Comparison of ENCODE assay signal across 7 mouse cellular contexts in the genomic region with DNA sequence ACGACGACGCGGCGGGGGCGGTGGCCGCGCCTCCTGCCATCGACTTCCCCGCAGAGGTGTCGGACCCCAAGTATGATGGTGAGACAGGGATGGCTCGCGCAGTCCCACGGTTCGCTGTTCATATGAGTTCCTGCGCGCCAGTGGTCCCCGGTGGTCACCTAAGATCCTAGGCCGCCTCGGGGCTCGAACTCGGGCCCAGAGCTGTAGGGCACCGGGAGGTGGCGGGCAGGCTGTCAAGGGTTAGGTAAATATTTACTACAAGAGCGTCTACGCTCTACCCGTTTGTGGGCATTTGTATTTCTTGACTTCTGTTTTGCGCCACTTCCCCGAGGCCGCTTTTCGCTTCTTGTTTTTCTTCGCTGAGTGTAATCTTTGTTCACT. TPM values are rescaled to one million over a fixed set of nuclear protein-coding genes. Genes with fewer than 3 reads are reported as not detected.
A peak's percentile ranks its signal among the peaks of the same experiment; 100 is the strongest.
DNase-seq lines count a peak whose midpoint lies in the region; ATAC-seq and TF ChIP-seq lines count a peak whose summit lies in the region.

No protein-coding gene starts in this region.

- DNase-seq in CH12.LX (ENCODE audit: extremely low read depth) (no peak), G1E (ENCODE audit: low spot score) (no peak)
- peak; percentile 31 for DNase-seq in limb, embryonic 14.5 days (ENCODE audit: low spot score)
- DNase-seq in ovary, adult 18-20 months (ENCODE audit: low spot score) = no peak
- no peak for DNase-seq in thymus, postnatal 10 days (ENCODE audit: low spot score in 2 of 2)

- TF ChIP-seq CTCF in CH12.LX (conservative IDR thresholded peaks at IDR 0.05 in 1 of 2, IDR thresholded peaks at IDR 0.05 in 1 of 2; ENCODE audit: low read depth in 2 of 2, low read length in 2 of 2) = no peak
- TF ChIP-seq CTCF in G1E (IDR thresholded peaks at IDR 0.05; ENCODE audit: low read depth, low read length) = no peak

- no peak for TF ChIP-seq POLR2A in CH12.LX (IDR thresholded peaks at IDR 0.05; ENCODE audit: low read depth, low read length)
- no peak for TF ChIP-seq POLR2A in limb, embryonic 14.5 days (IDR thresholded peaks at IDR 0.05; ENCODE audit: borderline replicate concordance, extremely low read depth, insufficient read depth, insufficient read length)
- no peak for TF ChIP-seq POLR2A in myocyte (IDR thresholded peaks at IDR 0.05; ENCODE audit: insufficient read length, low read depth)

- H3K27me3 ChIP-seq in CH12.LX (replicated peaks) (no peaks in the 10 kb centered on the region), G1E (ENCODE audit: insufficient read depth, low read length) (peaks cover 10% of the 10 kb centered on the region), myocyte (ENCODE audit: control insufficient read depth, insufficient read depth, insufficient read length) (no peaks in the 10 kb centered on the region)
- H3K27me3 ChIP-seq in forebrain, embryonic 16.5 days (replicated peaks; ENCODE audit: control insufficient read depth, insufficient read depth, low read length) = no peaks in the 10 kb centered on the region
- no peaks in the 10 kb centered on the region for H3K27me3 ChIP-seq in limb, embryonic 14.5 days (ENCODE audit: control insufficient read depth, insufficient read depth, low read length)

- H3K9ac ChIP-seq in CH12.LX (ENCODE audit: insufficient read depth, low read depth) = peak overlapping the region; percentile 45
- peak overlapping the region; percentile 81 for H3K9ac ChIP-seq in forebrain, embryonic 16.5 days (replicated peaks; ENCODE audit: low read depth, low read length)
- peak overlapping the region; percentile 67 for H3K9ac ChIP-seq in limb, embryonic 14.5 days (ENCODE audit: low read depth, low read length, severe bottlenecking)

- peaks cover 0 to 2% of the 10 kb centered on the region in 2 experiments for H3K36me3 ChIP-seq in CH12.LX (replicated peaks in 1 of 2; ENCODE audit: control insufficient read depth in 1 of 2, insufficient read depth in 1 of 2, low read length in 1 of 2)
- peaks cover 11% of the 10 kb centered on the region for H3K36me3 ChIP-seq in G1E (replicated peaks)
- H3K36me3 ChIP-seq in forebrain, embryonic 16.5 days (ENCODE audit: control insufficient read depth, insufficient read depth) = no peaks in the 10 kb centered on the region
- H3K36me3 ChIP-seq in limb, embryonic 14.5 days (ENCODE audit: control insufficient read depth, insufficient read depth, low read length) = no peaks in the 10 kb centered on the region
- H3K36me3 ChIP-seq in myocyte (ENCODE audit: control insufficient read depth, insufficient read depth) = no peaks in the 10 kb centered on the region

- peaks cover 25% of the 10 kb centered on the region for H3K79me2 ChIP-seq in CH12.LX (replicated peaks; ENCODE audit: control insufficient read depth, extremely low read depth, insufficient read depth, poor library complexity, severe bottlenecking)
- peaks cover 26% of the 10 kb centered on the region for H3K79me2 ChIP-seq in myocyte (ENCODE audit: control insufficient read depth, insufficient read depth)

- ATAC-seq in G1E (ENCODE audit: extremely low read depth, insufficient number of reproducible peaks, low FRiP score, poor library complexity, severe bottlenecking) = no peak
- peak; percentile 69 for ATAC-seq in forebrain, embryonic 16.5 days
- peak; percentile 53 for ATAC-seq in limb, embryonic 14.5 days (ENCODE audit: low FRiP score, low read depth)

- H3K27ac ChIP-seq in CH12.LX (ENCODE audit: insufficient read depth, low read depth) = peak overlapping the region; percentile 74
- peak overlapping the region; percentile 10; the same call in 1 of the 2 replicates for H3K27ac ChIP-seq in forebrain, embryonic 16.5 days (ENCODE audit: low read length)
- no peak overlapping the region for H3K27ac ChIP-seq in limb, embryonic 14.5 days (replicated peaks; ENCODE audit: low read depth, low read length)

- H3K9me3 ChIP-seq in CH12.LX (replicated peaks; ENCODE audit: low read length) = no peaks in the 10 kb centered on the region
- no peaks in the 10 kb centered on the region for H3K9me3 ChIP-seq in G1E (replicated peaks)
- no peaks in the 10 kb centered on the region for H3K9me3 ChIP-seq in forebrain, embryonic 16.5 days (ENCODE audit: control insufficient read depth, low read length)
- H3K9me3 ChIP-seq in limb, embryonic 14.5 days (ENCODE audit: control insufficient read depth, low read length) = no peaks in the 10 kb centered on the region

- H3K4me1 ChIP-seq in CH12.LX (ENCODE audit: control insufficient read depth in 1 of 2, insufficient read depth in 2 of 2) (peaks cover 0 to 12% of the 10 kb centered on the region in 2 experiments; a peak in 2 of 4 replicates), G1E (ENCODE audit: insufficient read depth, low read depth, low read length) (peaks cover 30% of the 10 kb centered on the region)
- H3K4me1 ChIP-seq in forebrain, embryonic 16.5 days (replicated peaks; ENCODE audit: control insufficient read depth, insufficient read depth, low read length) = peaks cover 10% of the 10 kb centered on the region
- peaks cover 10% of the 10 kb centered on the region for H3K4me1 ChIP-seq in limb, embryonic 14.5 days (ENCODE audit: control insufficient read depth, insufficient read depth, low read length)

- under 1% methylated on average over 32 of the region's 32 CpGs for WGBS in forebrain, embryonic 16.5 days
- WGBS in limb, embryonic 14.5 days = under 1% methylated on average over 32 of the region's 32 CpGs

- peak overlapping the region; percentile 89 to 96 (median 92) for H3K4me3 ChIP-seq in CH12.LX (replicated peaks in 1 of 3; ENCODE audit: low read depth in 2 of 3, low read length in 2 of 3, poor library complexity in 1 of 3)
- H3K4me3 ChIP-seq in G1E (ENCODE audit: low read depth, low read length) = peak overlapping the region; percentile 99
- H3K4me3 ChIP-seq in forebrain, embryonic 16.5 days (replicated peaks; ENCODE audit: low read length) = peak overlapping the region; percentile 94
- H3K4me3 ChIP-seq in limb, embryonic 14.5 days (replicated peaks; ENCODE audit: low read length) = peak overlapping the region; percentile 80
- peak overlapping the region; percentile 54 for H3K4me3 ChIP-seq in myocyte

- no peak for TF ChIP-seq EP300 in CH12.LX (IDR thresholded peaks at IDR 0.05; ENCODE audit: low read length)

- H3K4me2 ChIP-seq in CH12.LX (ENCODE audit: insufficient read depth, low read depth, poor library complexity, severe bottlenecking) (peak overlapping the region; percentile 92), myocyte (ENCODE audit: low read depth) (peak overlapping the region; percentile 85)
- H3K4me2 ChIP-seq in forebrain, embryonic 16.5 days (ENCODE audit: low read length) = peak overlapping the region; percentile 63
- peak overlapping the region; percentile 55 for H3K4me2 ChIP-seq in limb, embryonic 14.5 days (replicated peaks; ENCODE audit: low read depth, low read length, severe bottlenecking)

- in situ Hi-C loops in CH12.LX (cut with MboI; ENCODE audit: low pct_ligation_motif_present, low pct_unique_long_range_greater_than_20kb, low sequenced_read_pairs) = no loop called here

- peak overlapping the region; percentile 60 for H3ac ChIP-seq in myocyte (ENCODE audit: control insufficient read depth, insufficient read length)

- dilution Hi-C loops in CH12.LX (cut with MboI; ENCODE audit: extremely low pct_ligation_motif_present, extremely low pct_unique_long_range_greater_than_20kb, low sequenced_read_pairs) = no loop called here

- no peak for TF ChIP-seq RAD21 in CH12.LX (IDR thresholded peaks at IDR 0.05; ENCODE audit: low read depth, low read length)

TF ChIP-seq in CH12.LX, 34 proteins besides CTCF, POLR2A, EP300 and RAD21:
- no peak for TF ChIP-seq NELFE (IDR thresholded peaks at IDR 0.05; ENCODE audit: low read depth, low read length)
- TF ChIP-seq PAX5 (IDR thresholded peaks at IDR 0.05; ENCODE audit: low read length) = no peak
- TF ChIP-seq CHD1 (IDR thresholded peaks at IDR 0.05; ENCODE audit: low read depth, low read length) = no peak
- TF ChIP-seq GABPA (IDR thresholded peaks at IDR 0.05; ENCODE audit: insufficient replicate concordance, low read depth, low read length) = no peak

TF ChIP-seq in myocyte, 11 proteins besides CTCF, POLR2A, EP300 and RAD21:
- TF ChIP-seq MYOG (IDR thresholded peaks at IDR 0.05; ENCODE audit: control insufficient read depth in 1 of 3, insufficient read depth in 1 of 3, insufficient read length in 2 of 3, low read depth in 2 of 3) = no peak
- TF ChIP-seq TCF12 (IDR thresholded peaks at IDR 0.05; ENCODE audit: insufficient read depth, poor library complexity, severe bottlenecking) = no peak
- no peak for TF ChIP-seq MYOD1 (IDR thresholded peaks at IDR 0.05; ENCODE audit: control insufficient read depth in 1 of 3, insufficient read length in 2 of 3, low read depth in 2 of 3)
- TF ChIP-seq POLR2AphosphoS2 (IDR thresholded peaks at IDR 0.05; ENCODE audit: insufficient read length, low read depth) = no peak
- no peak for TF ChIP-seq CEBPB (IDR thresholded peaks at IDR 0.05; ENCODE audit: insufficient read depth, poor library complexity, severe bottlenecking)
- no peak for TF ChIP-seq E2F4 (IDR thresholded peaks at IDR 0.05; ENCODE audit: insufficient read depth)
- TF ChIP-seq TCF3 (IDR thresholded peaks at IDR 0.05; ENCODE audit: insufficient read length, low read depth) = no peak

RNA-seq across cellular contexts. Expression of gene Eif2ak1, which starts 0.3 kb away (rescaled TPM):
- 13.4 and 15.2 TPM in 2 replicates for total RNA-seq in CH12.LX (2012; rRNA removed)
- 11.0 and 11.9 TPM in 2 replicates for total RNA-seq in CH12.LX (2014; rRNA removed)
- polyA plus RNA-seq in CH12.LX (2012; ENCODE audit: insufficient read length, low read depth) = 26.7 and 26.9 TPM in 2 replicates
- total RNA-seq in G1E (2014; fragmentation: Nextera tagmentation) = 52.6 and 73.0 TPM in 2 replicates
- total RNA-seq in G1E (2017) = 31.9 and 34.6 TPM in 2 replicates
- 12.9 and 18.9 TPM in 2 replicates for polyA plus RNA-seq in G1E (2012)
- 49.6 and 50.9 TPM in 2 replicates for polyA plus RNA-seq in forebrain, embryonic 16.5 days (2015; fragmentation: Nextera tagmentation; extraction: Ambion mirVana)
- 24.7 and 25.8 TPM in 2 replicates for polyA plus RNA-seq in limb, embryonic 14.5 days (2012; rRNA removed)
- polyA plus RNA-seq in limb, embryonic 14.5 days (2014; fragmentation: Nextera tagmentation; extraction: Ambion mirVana) = 40.6 and 44.8 TPM in 2 replicates
- 17.0 TPM for polyA plus RNA-seq in myocyte (2012; fragmentation: generic; extraction: Trizol)
